Mouse (Mus musculus): ENCODE results near the gene Asb13.
A peak's percentile ranks its signal among the peaks of the same experiment; 100 is the strongest.

Asb13 gene

GRCm38 (mm10) chr13:3664241-3664640 lies 30.4 kb downstream of the Asb13 start:
- DNase-seq (ENCODE audit: extremely low spot score, low spot score), result no peak

GRCm38 (mm10) chr13:3665308-3665723 lies 31.5 kb downstream of the Asb13 start:
- peak; percentile 83 for DNase-seq (ENCODE audit: extremely low spot score, low spot score)

GRCm38 (mm10) chr13:3667288-3667873 lies 33.5 kb downstream of the Asb13 start:
- no peak for DNase-seq (ENCODE audit: extremely low spot score, low spot score)

DNA sequence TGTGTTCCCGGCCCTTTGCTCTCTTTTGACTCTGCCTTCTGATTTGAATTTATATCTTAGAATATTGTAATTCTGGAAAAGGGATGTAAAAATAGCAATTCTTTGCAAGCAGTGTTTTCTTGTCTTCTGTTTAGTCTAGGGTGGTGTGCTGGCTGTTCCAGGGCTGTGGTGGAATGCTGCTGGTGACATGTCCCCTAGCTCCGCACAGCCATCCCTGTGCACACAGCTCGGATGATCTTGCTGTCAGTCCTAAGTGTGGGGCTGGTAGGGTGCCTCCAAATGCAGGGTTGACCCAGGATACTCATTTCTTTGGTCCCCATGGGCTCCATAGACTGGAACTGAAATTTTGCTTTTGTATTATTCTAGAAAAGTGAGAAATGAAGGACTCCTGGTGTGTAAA lies 34.2 kb downstream of the Asb13 start:
- DNase-seq (ENCODE audit: extremely low spot score, low spot score), result no peak

- DNase-seq (ENCODE audit: extremely low spot score, low spot score), result no peak
These were observed 35.8 kb downstream of the Asb13 start for GRCm38 (mm10) chr13:3669611-3670010.

DNA sequence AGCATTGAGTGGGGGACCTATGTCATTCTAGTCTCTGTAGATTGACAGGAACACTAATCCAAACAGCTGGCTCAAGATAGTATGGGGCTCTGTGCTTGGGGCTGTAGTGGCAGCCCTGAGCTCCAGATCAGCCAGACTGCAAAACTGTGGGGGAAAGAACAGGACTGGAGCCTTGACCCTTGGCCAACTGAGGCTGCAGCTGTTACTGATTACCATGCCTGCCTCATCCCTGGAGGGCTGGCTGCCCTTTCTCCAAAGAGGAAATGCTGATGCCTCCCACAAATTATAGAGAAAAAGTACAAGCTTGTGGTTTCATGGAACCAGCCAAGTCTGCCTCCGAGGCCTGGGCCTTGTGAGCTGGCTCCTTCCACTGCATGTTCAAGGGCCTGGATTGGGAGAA lies 36.2 kb downstream of the Asb13 start:
- peak; percentile 40 for DNase-seq (ENCODE audit: extremely low spot score, low spot score)

DNA sequence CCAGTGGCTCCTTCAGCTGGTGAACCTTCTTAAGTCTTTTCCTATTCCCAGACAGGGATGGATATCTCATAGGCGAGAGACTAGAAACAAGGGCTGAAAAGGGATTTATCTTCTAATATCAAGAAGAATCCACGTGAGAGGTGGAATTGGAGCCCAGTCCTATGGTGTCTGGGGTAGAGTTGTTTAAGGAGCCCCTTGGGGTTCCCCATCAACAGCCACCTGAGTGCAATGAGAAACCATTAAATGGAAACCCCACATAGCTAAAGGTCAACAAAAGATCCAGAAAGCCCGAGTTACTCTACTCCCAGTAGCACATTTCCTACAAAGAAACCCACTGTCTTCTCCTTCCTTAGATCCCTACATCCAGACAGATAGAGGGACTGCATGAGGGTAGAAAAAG lies 39.3 kb downstream of the Asb13 start:
- no peak for DNase-seq (ENCODE audit: extremely low spot score, low spot score)

DNA sequence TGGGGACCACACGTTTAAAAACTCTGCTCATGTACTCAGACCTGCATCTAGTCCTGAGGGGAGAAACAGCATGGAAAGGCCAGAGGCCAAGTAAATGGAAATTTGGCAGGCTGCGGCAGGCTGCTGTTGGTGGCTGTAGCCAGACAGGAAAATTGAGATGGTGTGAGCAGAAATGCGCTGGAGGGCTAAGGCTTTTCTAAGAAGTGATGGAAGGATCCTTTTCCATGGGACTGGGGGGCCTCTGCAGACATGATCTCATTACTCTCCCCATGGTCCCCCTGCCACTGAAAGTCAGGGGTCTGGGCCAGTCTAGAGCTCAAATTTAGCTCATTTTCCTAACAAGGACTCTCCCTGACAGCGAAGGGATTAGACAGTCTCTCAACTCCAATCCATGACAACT lies 39.8 kb downstream of the Asb13 start:
- no peak for DNase-seq (ENCODE audit: extremely low spot score, low spot score)

- no peak for DNase-seq (ENCODE audit: extremely low spot score, low spot score)
These were observed 42.0 kb downstream of the Asb13 start for GRCm38 (mm10) chr13:3675855-3676254.

- DNase-seq (ENCODE audit: extremely low spot score, low spot score), result no peak
These were observed 45.3 kb downstream of the Asb13 start for GRCm38 (mm10) chr13:3679098-3679497.

- peak; percentile 8 for DNase-seq (ENCODE audit: extremely low spot score, low spot score)
These were observed 52.5 kb downstream of the Asb13 start for GRCm38 (mm10) chr13:3686306-3686705.

GRCm38 (mm10) chr13:3694599-3695343 lies 60.9 kb downstream of the Asb13 start:
- DNase-seq (ENCODE audit: extremely low spot score, low spot score), result peak; percentile 54

DNA sequence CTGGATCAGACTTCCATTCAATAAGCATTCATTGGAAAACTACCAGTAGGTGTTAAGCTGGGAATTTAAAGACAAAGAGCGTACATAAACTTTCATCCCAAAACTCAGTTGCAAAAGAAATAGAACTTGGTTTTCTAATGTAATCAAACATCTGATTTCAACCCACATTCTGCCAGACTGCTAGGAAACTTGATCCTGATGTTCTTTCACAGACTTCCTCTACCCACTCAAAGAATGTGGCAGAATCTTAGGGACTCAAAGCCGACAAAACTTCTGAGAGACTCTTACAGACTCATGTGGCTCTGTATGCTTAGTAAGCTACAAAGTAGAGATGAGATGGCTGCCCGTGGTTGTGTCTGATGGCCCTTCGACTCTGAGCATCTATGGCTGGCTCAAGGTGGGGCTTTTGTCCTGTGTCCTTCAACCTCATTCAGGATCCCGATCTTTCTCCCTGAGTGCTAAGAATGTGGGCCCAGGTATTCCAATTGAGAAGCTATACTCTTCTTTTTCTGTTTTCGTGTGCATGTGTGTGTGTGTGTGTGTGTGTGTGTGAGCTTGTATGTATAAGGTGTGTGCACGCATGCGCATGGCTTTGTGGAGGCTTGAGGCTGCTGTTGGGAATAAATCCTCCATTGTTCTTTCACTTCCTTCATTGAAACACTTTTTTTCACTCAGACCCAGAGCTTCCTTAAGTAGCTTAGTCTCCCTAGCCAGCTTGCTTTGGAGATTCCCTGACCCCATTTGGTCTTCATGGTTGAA lies 63.3 kb downstream of the Asb13 start:
- DNase-seq (ENCODE audit: extremely low spot score, low spot score), result no peak

GRCm38 (mm10) chr13:3700752-3701151 lies 66.9 kb downstream of the Asb13 start:
- no peak for DNase-seq (ENCODE audit: extremely low spot score, low spot score)

Data from neural tube, embryonic 10.5 days (tissue).